Mouse (Mus musculus) cerebellum, adult 11 months (tissue): ENCODE data around the gene Rars.

Experiments used
- DNase-seq: peaks from one replicate; pipeline ENCODE4 v3.0.0; 2022

Rars gene

DNA sequence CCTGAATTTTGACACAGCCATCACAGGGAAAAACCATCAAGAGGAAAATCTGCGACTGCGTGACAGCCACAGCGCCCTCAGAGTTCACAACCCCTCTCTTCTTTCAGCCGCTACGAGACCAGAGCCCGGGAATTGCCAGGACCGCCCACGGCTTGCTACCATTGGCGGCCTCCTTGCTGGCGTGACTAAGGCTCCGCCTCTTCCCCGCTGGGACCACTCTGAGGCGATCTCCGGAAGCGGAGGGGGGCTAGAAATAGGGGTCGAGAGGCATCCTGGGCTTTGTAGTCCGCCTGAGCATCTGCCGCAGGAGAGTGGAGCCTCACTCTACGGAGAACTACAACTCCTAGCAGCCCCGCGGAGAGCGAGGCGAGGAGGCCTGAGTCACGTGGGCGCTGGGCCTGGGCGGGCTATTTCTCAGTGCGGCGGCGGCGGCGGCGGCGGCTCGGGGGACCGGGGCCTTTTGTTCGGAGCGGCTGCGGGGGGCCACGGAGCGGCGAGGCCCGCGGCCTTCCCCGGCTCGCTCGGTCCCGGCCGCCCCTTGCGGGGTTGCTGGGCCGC, 65.0 kb downstream of the Rars start, which contains the start of gene Pank3:
Pank3 (plus strand) TSS at position 297 of the 558 bp plus-strand sequence.
- peak; percentile 98 for DNase-seq

DNA sequence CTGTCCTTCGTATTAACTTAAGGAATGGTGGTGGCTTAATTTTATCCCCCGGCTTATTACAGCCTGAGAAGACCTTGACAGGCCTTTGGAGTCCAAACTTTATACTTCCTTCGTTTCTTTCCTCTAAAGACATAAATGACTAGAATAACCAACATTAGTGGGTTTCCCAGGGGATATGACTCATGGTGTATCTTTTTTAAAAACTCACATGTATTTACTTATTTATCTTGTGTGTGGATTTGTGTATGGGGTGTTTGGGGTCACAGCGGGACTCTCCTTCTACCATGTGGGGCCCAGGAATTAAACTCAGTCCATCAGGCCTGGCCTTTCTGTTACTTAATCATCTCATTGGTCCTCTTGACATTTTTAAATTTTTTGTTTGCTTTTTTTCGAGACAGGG, 67.5 kb downstream of the Rars start:
- no peak for DNase-seq

DNA sequence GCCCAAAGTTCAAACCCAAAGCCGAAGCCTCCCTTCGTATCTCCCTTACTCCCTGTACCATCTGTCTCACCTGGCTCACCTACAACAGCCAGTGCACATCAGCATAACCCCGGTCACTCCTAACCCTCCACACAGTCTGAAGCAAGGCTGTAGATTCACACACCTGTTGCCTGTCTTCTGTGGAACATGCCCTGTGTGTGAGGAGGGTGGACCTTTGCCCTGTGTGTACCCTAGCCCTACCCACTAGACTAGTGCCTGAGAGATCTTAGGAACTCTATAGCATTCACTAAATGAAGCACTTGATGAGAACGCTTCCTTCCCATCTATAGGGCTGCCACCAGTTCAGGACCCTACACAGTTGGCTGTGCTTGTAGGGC, 73.7 kb downstream of the Rars start:
- DNase-seq: no peak

DNA sequence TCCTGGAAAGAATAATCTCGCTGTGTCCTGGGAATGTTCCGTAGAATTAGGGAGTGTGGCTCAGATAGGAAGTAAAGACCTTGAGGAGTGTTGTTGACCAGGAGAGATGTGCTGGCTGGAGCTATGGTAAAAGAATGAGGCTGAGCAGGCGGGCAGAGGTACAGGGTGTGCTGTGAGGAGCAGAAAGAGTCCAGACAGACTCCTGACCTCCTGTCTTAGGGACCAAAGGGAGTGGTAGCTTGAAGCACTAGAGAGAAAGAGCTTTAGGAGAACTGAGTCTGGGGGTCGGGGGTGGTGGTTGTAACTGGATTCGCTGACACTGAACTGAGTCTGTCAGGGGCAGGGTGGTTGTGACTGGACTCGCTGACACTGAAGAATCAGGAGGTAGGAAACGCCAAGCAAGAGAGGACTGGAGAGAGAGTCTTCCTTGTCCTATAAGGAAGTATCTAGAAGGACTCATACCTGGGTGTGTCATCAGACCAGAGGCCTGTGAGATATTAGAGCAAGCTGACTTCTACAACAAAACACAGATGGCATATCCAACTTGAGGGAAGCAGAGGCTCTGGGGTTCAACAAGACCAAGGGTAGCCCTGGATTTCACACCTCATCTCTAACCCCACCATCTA, 74.2 kb downstream of the Rars start:
- no peak for DNase-seq
